Mouse (Mus musculus) stomach, postnatal 0 days (tissue): ENCODE results near the gene Iqch. TPM values are rescaled to one million over a fixed set of nuclear protein-coding genes. Genes with fewer than 3 reads are reported as not detected.

Source experiments
- ATAC-seq: fragments of 200-750 bp; cut with Nextera tagmentation; 2 replicates; pipeline ENCODE4 v1.8.0; 2017; ENCODE audit not compliant: low FRiP score, low TSS enrichment
- DNase-seq: peaks from one replicate; pipeline ENCODE4 v3.0.0-alpha.2; 2016; ENCODE audit warnings: low spot score
- H3K27ac ChIP-seq: fragments of 300-500 bp; sonication (generic); replicated peaks from 2 replicates; pipeline ENCODE4 v1.5.1; 2014; ENCODE audit warnings: mild to moderate bottlenecking, control low read depth
- H3K27me3 ChIP-seq: fragments of 300-500 bp; sonication (generic); 2 replicates; pipeline ENCODE4 v1.6.1; 2014; ENCODE audit warnings: low read length; ENCODE audit not compliant: control insufficient read depth, insufficient read depth
- H3K36me3 ChIP-seq: fragments of 300-500 bp; sonication (generic); 2 replicates; pipeline ENCODE4 v1.6.1; 2014; ENCODE audit warnings: low read length, mixed read lengths; ENCODE audit not compliant: control insufficient read depth, insufficient read depth
- H3K4me1 ChIP-seq: fragments of 300-500 bp; sonication (generic); replicated peaks from 2 replicates; pipeline ENCODE4 v1.6.1; 2014; ENCODE audit warnings: antibody characterized with exemption; ENCODE audit not compliant: control insufficient read depth, insufficient read depth
- H3K4me2 ChIP-seq: fragments of 300-500 bp; sonication (generic); replicated peaks from 2 replicates; pipeline ENCODE4 v1.6.1; 2014; ENCODE audit warnings: low read depth, mild to moderate bottlenecking, control low read depth, moderate library complexity
- H3K4me3 ChIP-seq: fragments of 300-500 bp; sonication (generic); 2 replicates; pipeline ENCODE4 v1.5.1; 2014; ENCODE audit warnings: low read depth, low read length, control low read depth
- H3K9ac ChIP-seq: fragments of 300-500 bp; sonication (generic); 2 replicates; pipeline ENCODE4 v1.6.1; 2014; ENCODE audit warnings: mild to moderate bottlenecking, low read length, control low read depth, mixed read lengths
- H3K9me3 ChIP-seq: fragments of 300-500 bp; sonication (generic); 2 replicates; pipeline ENCODE4 v1.6.1; 2016; ENCODE audit warnings: low read length; ENCODE audit not compliant: control insufficient read depth
- CTCF ChIP-seq: IDR thresholded peaks from 2 replicates; pipeline ENCODE4 v1.5.1; 2016; ENCODE audit warnings: antibody characterized with exemption, low read depth, mild to moderate bottlenecking, moderate library complexity
- EP300 ChIP-seq: optimal IDR thresholded peaks from 2 replicates; pipeline ENCODE3; 2016; ENCODE audit warnings: antibody characterized with exemption
- WGBS: fragments of 180-500 bp; shearing (Covaris S2); extraction: QIAGEN DNeasy Blood & Tissue Kit; methylation state at CpG from one replicate; pipeline ENCODE4 v1.1.7; 2014; 5-methylcytosine and 5-hydroxymethylcytosine counted together
- polyA plus RNA-seq: library from polyadenylated mRNA; unstranded; fragments of >200 nt; fragmentation: Nextera tagmentation; extraction: Ambion mirVana; gene quantifications from 2 replicates; pipeline ENCODE4 v1.2.1, GENCODE M21; 2015

Gene Iqch
- 0.06 TPM in 1 of 2 replicates, not detected in the other for polyA plus RNA-seq

GRCm38 (mm10) chr9:63602043-63602939 is at the start of gene Iqch, which contains the start of gene Aagab:
Iqch (minus strand) TSS chr9:63602493.
Aagab (plus strand) TSS chr9:63602660.
- peak within 1 kb of the TSS; percentile 78 for H3K9ac ChIP-seq
- 1% methylated on average over 65 of the region's 70 CpGs for WGBS
- peaks cover 2% of the 10 kb centered on the region; the same call in 1 of the 2 replicates for H3K4me1 ChIP-seq
- H3K27ac ChIP-seq = peak within 1 kb of the TSS; percentile 45
- no peaks in the 10 kb centered on the region for H3K36me3 ChIP-seq
- H3K4me3 ChIP-seq = peak within 1 kb of the TSS; percentile 79
- ATAC-seq (peak; percentile 99), DNase-seq (peak; percentile 98)
- H3K27me3 ChIP-seq = no peaks in the 10 kb centered on the region
- H3K9me3 ChIP-seq = no peaks in the 10 kb centered on the region
- H3K4me2 ChIP-seq = peak within 1 kb of the TSS; percentile 60
- TF ChIP-seq EP300 = no peak
- TF ChIP-seq CTCF = no peak

GRCm38 (mm10) chr9:63651594-63651993 is 49.3 kb upstream of the Iqch start:
- 50% methylated on average over 11 of the region's 11 CpGs for WGBS

GRCm38 (mm10) chr9:63650905-63651304 is 48.6 kb upstream of the Iqch start:
- no peak for TF ChIP-seq CTCF
- no peak for TF ChIP-seq EP300
- ATAC-seq = no peak
- Histone ChIP-seq H3K27me3 (no peaks in the 10 kb centered on the region), H3K4me1 (no peaks in the 10 kb centered on the region; the same call in 1 of the 2 replicates), H3K4me2 (no peak overlapping the region), H3K4me3 (no peak overlapping the region), H3K36me3 (peaks cover 18% of the 10 kb centered on the region), H3K9ac (no peak overlapping the region), H3K27ac (no peak overlapping the region), H3K9me3 (no peaks in the 10 kb centered on the region)
- 85% methylated on average over 14 of the region's 14 CpGs for WGBS
- DNase-seq = no peak

More at GRCm38 (mm10) chr9:63651594-63651993, 49.3 kb upstream of the Iqch start:
- Histone ChIP-seq H3K4me2 (no peak overlapping the region), H3K4me1 (no peaks in the 10 kb centered on the region; the same call in 1 of the 2 replicates), H3K4me3 (no peak overlapping the region), H3K27me3 (no peaks in the 10 kb centered on the region), H3K9me3 (no peaks in the 10 kb centered on the region), H3K27ac (no peak overlapping the region), H3K36me3 (peaks cover 18% of the 10 kb centered on the region), H3K9ac (no peak overlapping the region)
- TF ChIP-seq CTCF = no peak
- no peak for TF ChIP-seq EP300
- DNase-seq = no peak
- ATAC-seq = no peak

- Histone ChIP-seq H3K4me2 (no peak overlapping the region), H3K36me3 (peaks cover 18% of the 10 kb centered on the region), H3K27ac (no peak overlapping the region), H3K9ac (no peak overlapping the region), H3K27me3 (no peaks in the 10 kb centered on the region), H3K9me3 (no peaks in the 10 kb centered on the region), H3K4me3 (no peak overlapping the region), H3K4me1 (no peaks in the 10 kb centered on the region; the same call in 1 of the 2 replicates)
- 83% methylated on average over 8 of the region's 8 CpGs for WGBS
- ATAC-seq (no peak), DNase-seq (peak; percentile 54)
- no peak for TF ChIP-seq EP300
- peak; percentile 72 for TF ChIP-seq CTCF
These were observed 47.7 kb upstream of the Iqch start for GRCm38 (mm10) chr9:63649841-63650545.

- no peak overlapping the region for H3K4me3 ChIP-seq
- H3K4me1 ChIP-seq = no peaks in the 10 kb centered on the region; the same call in 1 of the 2 replicates
- no peaks in the 10 kb centered on the region for H3K27me3 ChIP-seq
- ATAC-seq (no peak), DNase-seq (no peak)
- H3K9me3 ChIP-seq = no peaks in the 10 kb centered on the region
- TF ChIP-seq EP300 = no peak
- TF ChIP-seq CTCF = 0 out of 2 replicates have a peak, but pooled peaks have one; percentile 2
- H3K27ac ChIP-seq = no peak overlapping the region
- H3K36me3 ChIP-seq = peaks cover 18% of the 10 kb centered on the region
- no peak overlapping the region for H3K9ac ChIP-seq
- no peak overlapping the region for H3K4me2 ChIP-seq
- WGBS = 85% methylated on average over 9 of the region's 9 CpGs
These were observed 46.2 kb upstream of the Iqch start for GRCm38 (mm10) chr9:63648520-63648918.
